Mouse (Mus musculus): ENCODE measurements around the gene Myo5c. TPM values are rescaled to one million over a fixed set of nuclear protein-coding genes. Genes with fewer than 3 reads are reported as not detected.

Gene Myo5c
- polyA plus RNA-seq, 1 experiment from 2014 or later = 0.50 TPM

DNA sequence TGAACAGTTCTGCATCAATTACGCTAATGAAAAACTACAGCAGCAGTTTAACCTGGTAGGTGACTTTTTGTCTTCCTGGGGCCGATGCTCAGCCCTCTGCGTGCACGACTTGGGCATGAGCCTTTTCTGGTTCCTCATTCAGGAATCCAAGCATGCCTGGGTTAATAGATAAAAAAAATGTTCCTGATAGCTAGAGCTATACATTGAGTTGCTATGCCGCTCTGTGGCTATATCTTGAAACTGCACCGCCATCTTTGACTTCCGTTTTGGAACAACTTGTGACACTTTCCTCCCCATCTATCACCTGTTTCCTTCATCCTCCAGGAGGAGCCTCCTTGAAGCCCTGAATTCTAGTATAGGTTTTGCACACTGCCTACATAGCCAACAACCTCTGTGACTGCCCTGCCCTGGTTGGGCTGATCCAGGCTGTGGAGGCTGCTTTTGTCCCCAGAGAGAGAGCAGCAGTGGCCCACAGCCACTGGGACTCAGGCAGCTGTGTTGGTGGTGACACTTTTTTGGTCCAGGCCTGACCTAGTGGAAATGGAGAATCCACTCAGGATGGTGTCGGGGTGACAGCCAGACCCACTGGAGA is 30.5 kb downstream of the Myo5c start:
- 57% methylated on average over 8 of the region's 8 CpGs for WGBS
- no peaks in the 10 kb centered on the region for H3K27me3 ChIP-seq
- no peaks in the 10 kb centered on the region for H3K9me3 ChIP-seq
- H3K4me2 ChIP-seq (replicated peaks) = 0 out of 2 replicates have a peak overlapping the region, but pooled peaks have one; percentile 10
- ATAC-seq = no peak
- H3K27ac ChIP-seq = peak overlapping the region; percentile 80; the same call in 1 of the 2 replicates
- no peak overlapping the region for H3K9ac ChIP-seq (replicated peaks)
- no peaks in the 10 kb centered on the region for H3K36me3 ChIP-seq
- H3K4me1 ChIP-seq (replicated peaks) = peaks cover 30% of the 10 kb centered on the region
- no peak overlapping the region for H3K4me3 ChIP-seq (replicated peaks)

DNA sequence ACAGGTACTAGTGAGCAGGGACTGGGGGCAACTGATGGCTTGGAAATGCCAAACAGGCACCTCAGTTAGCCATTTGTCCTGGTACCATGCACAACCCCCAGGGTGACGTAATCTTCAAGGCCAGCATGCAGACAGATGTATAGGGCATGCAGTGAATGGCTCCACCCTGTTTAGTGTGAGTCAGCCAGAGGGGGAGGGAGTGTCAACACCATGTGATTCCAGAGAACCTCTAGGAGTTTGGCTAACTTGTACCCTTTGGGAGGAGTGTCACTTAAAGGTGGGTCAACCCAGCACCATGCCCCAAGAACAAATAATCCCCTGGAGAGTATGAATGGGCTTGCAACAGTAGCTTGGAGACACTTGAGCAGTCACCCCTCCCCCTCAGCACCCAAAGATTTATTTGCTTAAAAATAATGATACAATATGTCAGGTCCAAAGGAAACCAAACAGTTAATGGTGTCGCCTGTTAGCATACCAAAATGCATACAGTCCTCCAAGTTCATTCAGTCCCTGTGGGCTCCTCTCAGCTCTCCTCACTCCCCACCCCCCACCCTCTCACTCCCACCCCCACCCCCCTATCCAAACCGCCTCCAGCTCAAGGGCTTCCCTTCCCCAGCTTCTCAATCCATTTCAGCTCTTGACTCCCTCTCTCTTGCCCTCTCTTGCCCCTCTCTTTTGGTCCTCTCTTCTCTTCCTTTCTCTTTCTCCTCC is 32.3 kb downstream of the Myo5c start:
- Histone ChIP-seq H3K9me3 (no peaks in the 10 kb centered on the region), H3K27ac (no peak overlapping the region), H3K27me3 (no peaks in the 10 kb centered on the region), H3K4me2 (replicated peaks) (no peak overlapping the region), H3K9ac (replicated peaks) (no peak overlapping the region), H3K4me1 (replicated peaks) (peaks cover 30% of the 10 kb centered on the region), H3K4me3 (replicated peaks) (no peak overlapping the region), H3K36me3 (no peaks in the 10 kb centered on the region)
- WGBS = 47% methylated on average over 3 of the region's 3 CpGs
- no peak for ATAC-seq

DNA sequence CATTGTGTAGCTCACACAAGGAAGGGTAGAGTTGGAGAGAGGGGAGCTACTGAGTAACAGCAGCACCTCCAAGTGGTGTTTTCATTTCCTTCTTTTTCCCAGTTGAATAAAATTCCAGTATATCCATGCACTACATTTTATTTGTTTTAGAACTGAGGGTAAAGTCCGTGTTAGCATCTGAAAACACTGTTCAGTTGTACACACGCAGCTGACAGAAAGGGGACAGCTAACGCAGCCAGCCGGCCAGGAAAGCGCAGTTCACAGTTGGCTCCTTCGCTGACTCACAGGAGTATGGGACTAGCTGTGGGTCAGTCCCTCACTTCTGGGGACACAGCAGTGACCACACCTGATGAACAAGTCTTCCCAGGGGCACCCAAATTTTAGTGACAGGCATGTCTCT is 35.3 kb downstream of the Myo5c start:
- Histone ChIP-seq H3K36me3 (no peaks in the 10 kb centered on the region), H3K4me2 (replicated peaks) (no peak overlapping the region), H3K27ac (no peak overlapping the region), H3K27me3 (no peaks in the 10 kb centered on the region), H3K4me1 (replicated peaks) (peaks cover 13% of the 10 kb centered on the region; the same call in 1 of the 2 replicates), H3K4me3 (replicated peaks) (no peak overlapping the region), H3K9me3 (no peaks in the 10 kb centered on the region), H3K9ac (replicated peaks) (no peak overlapping the region)
- no peak for ATAC-seq
- WGBS = 81% methylated on average over 6 of the region's 6 CpGs

DNA sequence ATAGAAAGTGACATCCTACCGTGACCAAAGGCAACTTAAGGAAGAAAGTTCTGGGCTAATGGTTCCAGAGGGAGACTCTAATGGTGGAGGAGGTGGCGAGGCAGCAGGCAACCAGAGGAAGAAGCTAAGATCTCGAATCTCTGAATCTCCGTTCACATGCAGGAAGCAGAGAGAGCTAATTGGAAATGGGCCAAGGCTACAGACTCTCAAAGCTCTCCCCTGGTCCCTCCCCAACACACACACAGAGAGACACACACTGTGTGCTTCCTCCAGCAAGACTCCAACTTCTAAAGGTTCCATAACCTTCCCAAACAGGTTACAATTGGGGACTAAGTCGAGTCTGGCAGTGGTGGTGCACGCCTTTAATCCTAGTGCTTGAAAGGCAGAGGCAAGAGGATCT is 38.6 kb downstream of the Myo5c start:
- Histone ChIP-seq H3K9ac (replicated peaks) (no peak overlapping the region), H3K27ac (no peak overlapping the region), H3K27me3 (no peaks in the 10 kb centered on the region), H3K4me2 (replicated peaks) (no peak overlapping the region), H3K4me1 (replicated peaks) (no peaks in the 10 kb centered on the region), H3K36me3 (no peaks in the 10 kb centered on the region), H3K4me3 (replicated peaks) (no peak overlapping the region), H3K9me3 (no peaks in the 10 kb centered on the region)
- 87% methylated on average over 6 of the region's 6 CpGs for WGBS
- ATAC-seq = no peak

DNA sequence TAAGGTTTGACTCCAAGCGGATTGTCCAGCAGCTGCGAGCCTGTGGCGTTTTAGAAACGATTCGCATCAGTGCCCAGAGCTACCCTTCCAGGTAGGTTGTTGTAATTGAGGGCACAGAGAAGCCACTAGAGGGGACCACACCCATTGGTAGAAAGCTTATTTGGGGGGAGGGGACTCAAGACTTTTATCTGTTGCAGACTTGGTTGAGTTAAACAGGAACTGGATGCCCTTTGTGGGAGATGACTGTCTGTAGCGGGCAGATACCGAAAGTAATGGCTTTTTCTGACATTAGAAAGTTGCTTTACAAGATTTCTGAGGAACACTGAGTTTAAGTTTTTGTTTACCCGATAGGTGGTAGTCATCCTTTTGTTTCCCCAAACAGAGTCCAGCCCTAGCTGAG is 39.7 kb downstream of the Myo5c start:
- H3K36me3 ChIP-seq = no peaks in the 10 kb centered on the region
- H3K9me3 ChIP-seq = no peaks in the 10 kb centered on the region
- no peak overlapping the region for H3K9ac ChIP-seq (replicated peaks)
- H3K4me1 ChIP-seq (replicated peaks) = no peaks in the 10 kb centered on the region
- no peaks in the 10 kb centered on the region for H3K27me3 ChIP-seq
- no peak for ATAC-seq
- H3K4me2 ChIP-seq (replicated peaks) = no peak overlapping the region
- H3K27ac ChIP-seq = no peak overlapping the region
- no peak overlapping the region for H3K4me3 ChIP-seq (replicated peaks)
- 90% methylated on average over 8 of the region's 8 CpGs for WGBS

DNA sequence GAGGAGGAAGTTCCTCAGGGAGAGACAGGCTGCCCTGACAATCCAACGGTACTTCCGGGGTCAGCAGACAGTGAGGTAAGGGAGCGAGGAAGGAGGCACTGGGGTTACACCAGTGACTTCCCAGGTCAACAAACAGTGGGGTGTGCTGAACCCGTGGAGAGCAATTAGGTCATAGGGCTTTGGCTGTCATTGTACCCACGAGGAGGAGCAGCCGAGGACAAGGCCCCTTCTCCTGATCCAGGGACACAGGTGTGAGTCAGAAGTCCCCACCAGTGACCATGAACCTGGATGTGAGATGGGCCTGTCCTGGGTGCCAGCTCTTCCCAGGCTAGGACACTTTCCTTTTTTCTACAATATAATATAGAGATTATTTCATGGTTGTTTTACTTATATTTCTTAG is 41.8 kb downstream of the Myo5c start:
- no peak for ATAC-seq
- Histone ChIP-seq H3K36me3 (no peaks in the 10 kb centered on the region), H3K4me1 (replicated peaks) (no peaks in the 10 kb centered on the region), H3K27me3 (no peaks in the 10 kb centered on the region), H3K9me3 (no peaks in the 10 kb centered on the region), H3K9ac (replicated peaks) (no peak overlapping the region), H3K4me2 (replicated peaks) (no peak overlapping the region), H3K27ac (no peak overlapping the region), H3K4me3 (replicated peaks) (no peak overlapping the region)
- WGBS = 83% methylated on average over 6 of the region's 6 CpGs

DNA sequence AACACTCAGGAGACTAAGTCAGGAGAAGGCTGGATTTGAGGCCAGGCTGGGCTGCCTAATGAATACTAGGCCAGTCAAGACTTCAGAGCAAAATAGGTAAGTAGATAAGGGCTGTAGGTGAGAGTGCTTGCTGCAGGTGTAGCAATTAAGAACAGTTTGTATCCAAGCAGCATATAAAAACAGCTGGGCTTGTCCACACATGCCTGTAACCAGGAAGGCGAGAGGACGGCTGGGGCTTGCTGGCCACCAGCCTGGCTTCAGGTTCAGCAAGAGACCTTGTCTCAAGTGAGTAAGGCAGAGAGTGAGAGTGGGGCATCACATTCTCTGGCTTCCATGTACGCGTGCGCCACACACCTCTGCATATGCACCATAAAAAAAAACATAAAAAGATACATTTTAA is 42.7 kb downstream of the Myo5c start:
- WGBS = 96% methylated on average over 5 of the region's 5 CpGs
- no peaks in the 10 kb centered on the region for H3K9me3 ChIP-seq
- no peak overlapping the region for H3K4me3 ChIP-seq (replicated peaks)
- H3K27ac ChIP-seq = no peak overlapping the region
- no peak overlapping the region for H3K9ac ChIP-seq (replicated peaks)
- no peaks in the 10 kb centered on the region for H3K27me3 ChIP-seq
- ATAC-seq = no peak
- H3K36me3 ChIP-seq = no peaks in the 10 kb centered on the region
- H3K4me1 ChIP-seq (replicated peaks) = no peaks in the 10 kb centered on the region
- H3K4me2 ChIP-seq (replicated peaks) = no peak overlapping the region

DNA sequence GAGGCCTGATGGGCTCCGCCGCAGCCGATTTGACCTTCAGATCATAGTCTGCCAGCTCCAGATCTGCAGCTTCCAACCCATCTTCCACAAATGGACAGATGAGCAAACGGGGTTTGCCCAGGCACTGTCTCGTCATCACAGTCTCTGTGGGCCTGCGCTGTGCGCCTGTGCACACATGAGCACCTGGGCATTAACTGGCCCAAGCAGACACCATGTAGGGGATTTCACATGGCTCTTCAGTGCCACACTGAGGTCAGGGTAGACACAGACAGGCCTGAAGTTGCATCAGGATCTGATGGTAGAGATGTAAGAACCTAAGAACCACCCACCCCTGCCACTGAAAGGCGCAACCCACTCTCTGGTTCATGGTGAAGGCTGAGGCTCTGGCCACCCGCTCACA is 43.2 kb downstream of the Myo5c start:
- Histone ChIP-seq H3K4me2 (replicated peaks) (no peak overlapping the region), H3K9me3 (no peaks in the 10 kb centered on the region), H3K4me1 (replicated peaks) (no peaks in the 10 kb centered on the region), H3K9ac (replicated peaks) (no peak overlapping the region), H3K36me3 (no peaks in the 10 kb centered on the region), H3K27me3 (no peaks in the 10 kb centered on the region), H3K4me3 (replicated peaks) (no peak overlapping the region), H3K27ac (no peak overlapping the region)
- ATAC-seq = no peak
- WGBS = 93% methylated on average over 9 of the region's 9 CpGs

DNA sequence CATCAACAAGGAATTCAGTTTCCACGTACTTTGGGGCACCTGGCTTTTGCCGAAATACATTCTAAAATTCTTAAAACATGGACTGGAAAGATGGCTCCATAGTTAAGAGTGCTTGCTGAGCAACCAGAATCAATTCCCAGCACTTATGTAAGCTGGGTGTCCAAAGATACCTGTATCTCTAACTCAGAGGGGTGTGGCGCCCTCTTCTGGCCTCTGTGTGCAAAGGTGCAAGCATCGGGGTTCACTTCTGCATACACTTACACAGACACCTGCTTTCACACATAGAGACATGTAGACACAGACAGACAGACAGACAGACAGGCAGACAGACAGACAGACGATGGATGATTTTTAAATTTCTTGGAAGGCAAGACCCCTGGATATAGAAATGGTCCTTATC is 49.0 kb downstream of the Myo5c start:
- Histone ChIP-seq H3K4me2 (replicated peaks) (no peak overlapping the region), H3K9me3 (no peaks in the 10 kb centered on the region), H3K4me1 (replicated peaks) (no peaks in the 10 kb centered on the region), H3K27me3 (peaks cover 3% of the 10 kb centered on the region; the same call in 1 of the 2 replicates), H3K9ac (replicated peaks) (no peak overlapping the region), H3K27ac (no peak overlapping the region), H3K36me3 (no peaks in the 10 kb centered on the region), H3K4me3 (replicated peaks) (no peak overlapping the region)
- WGBS = 48% methylated on average over 5 of the region's 5 CpGs
- ATAC-seq = no peak

DNA sequence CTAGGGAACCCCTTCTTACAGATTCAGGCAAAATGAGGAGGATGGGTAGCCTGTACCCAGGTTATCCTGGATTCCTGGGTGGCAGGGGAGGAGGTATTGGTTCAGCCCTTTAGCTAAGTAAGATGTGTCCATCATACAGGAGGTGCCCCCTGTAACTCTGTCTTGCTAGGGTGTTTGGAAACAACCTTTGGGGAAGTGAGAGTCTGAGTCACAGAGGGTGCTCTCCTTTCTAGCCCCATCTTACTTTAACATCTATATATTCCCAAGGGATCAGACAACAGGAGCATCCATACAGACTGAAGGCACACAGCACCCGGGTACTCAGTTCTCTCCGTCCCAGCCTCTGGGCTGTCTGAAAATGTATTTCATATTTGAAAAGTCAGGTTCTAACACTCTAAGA is 50.4 kb downstream of the Myo5c start:
- Histone ChIP-seq H3K9ac (replicated peaks) (no peak overlapping the region), H3K4me3 (replicated peaks) (no peak overlapping the region), H3K4me1 (replicated peaks) (no peaks in the 10 kb centered on the region), H3K36me3 (no peaks in the 10 kb centered on the region), H3K27me3 (peaks cover 3% of the 10 kb centered on the region; the same call in 1 of the 2 replicates), H3K27ac (no peak overlapping the region), H3K9me3 (no peaks in the 10 kb centered on the region), H3K4me2 (replicated peaks) (no peak overlapping the region)
- WGBS = 81% methylated on average over 2 of the region's 2 CpGs
- ATAC-seq = no peak

DNA sequence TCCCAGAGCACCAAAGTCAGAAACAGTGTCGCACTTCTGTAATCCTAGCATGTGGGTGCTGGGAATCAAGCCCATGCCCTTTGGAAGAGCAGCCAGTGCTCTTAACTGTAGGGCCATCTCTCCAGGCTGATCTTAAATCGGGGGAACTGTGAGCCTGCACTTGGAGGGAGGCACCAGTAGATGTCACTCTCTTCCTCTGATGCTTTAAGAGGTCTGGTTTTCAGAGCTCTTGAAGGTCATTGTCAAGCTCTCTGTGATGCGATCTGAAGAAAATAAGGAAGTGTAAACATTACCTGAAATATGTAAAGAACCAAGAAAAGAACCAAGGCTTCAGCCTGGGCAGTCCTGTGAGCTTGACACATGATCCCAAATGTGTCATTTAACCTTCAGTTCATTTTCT is 51.0 kb downstream of the Myo5c start:
- Histone ChIP-seq H3K4me2 (replicated peaks) (no peak overlapping the region), H3K27me3 (peaks cover 3% of the 10 kb centered on the region; the same call in 1 of the 2 replicates), H3K27ac (no peak overlapping the region), H3K36me3 (no peaks in the 10 kb centered on the region), H3K4me1 (replicated peaks) (no peaks in the 10 kb centered on the region), H3K9ac (replicated peaks) (no peak overlapping the region), H3K4me3 (replicated peaks) (no peak overlapping the region), H3K9me3 (no peaks in the 10 kb centered on the region)
- 0 out of 2 replicates have a peak, but pooled peaks have one; percentile 27 for ATAC-seq
- WGBS = 16% methylated on average over 3 of the region's 3 CpGs

DNA sequence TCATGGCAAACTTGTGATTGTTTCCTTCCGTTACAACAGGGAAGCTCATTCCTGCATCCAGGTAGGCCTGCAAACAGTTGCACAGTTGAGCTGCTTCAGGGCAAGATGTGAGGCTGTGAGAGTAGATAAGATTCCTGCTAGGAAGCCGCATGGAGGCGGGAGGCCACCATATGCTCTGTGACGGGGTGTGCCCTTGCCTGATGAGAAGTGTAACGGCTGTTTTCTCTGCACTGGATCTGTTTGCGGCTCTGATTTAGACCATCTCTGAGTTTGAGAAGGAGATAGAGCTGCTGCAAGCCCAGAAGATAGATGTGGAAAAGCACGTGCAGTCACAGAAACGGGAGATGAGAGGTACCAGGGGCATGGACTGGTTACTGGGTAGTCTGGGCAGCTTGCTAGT is 51.8 kb downstream of the Myo5c start:
- Histone ChIP-seq H3K27ac (no peak overlapping the region), H3K36me3 (no peaks in the 10 kb centered on the region), H3K4me1 (replicated peaks) (no peaks in the 10 kb centered on the region), H3K4me3 (replicated peaks) (no peak overlapping the region), H3K9me3 (no peaks in the 10 kb centered on the region), H3K27me3 (peaks cover 3% of the 10 kb centered on the region; the same call in 1 of the 2 replicates), H3K4me2 (replicated peaks) (no peak overlapping the region), H3K9ac (replicated peaks) (no peak overlapping the region)
- no peak for ATAC-seq
- 88% methylated on average over 8 of the region's 8 CpGs for WGBS

All from midbrain, embryonic 13.5 days (tissue).